Mouse (Mus musculus) kidney, postnatal 36 days (tissue): ENCODE results near the gene U90926.

Source experiments
- DNase-seq, 2 experiments: peaks; one replicate each; pipeline ENCODE4 v3.0.0; 2021 to 2022; ENCODE audit warnings: mixed read lengths in 2 of 2

Gene U90926

DNA sequence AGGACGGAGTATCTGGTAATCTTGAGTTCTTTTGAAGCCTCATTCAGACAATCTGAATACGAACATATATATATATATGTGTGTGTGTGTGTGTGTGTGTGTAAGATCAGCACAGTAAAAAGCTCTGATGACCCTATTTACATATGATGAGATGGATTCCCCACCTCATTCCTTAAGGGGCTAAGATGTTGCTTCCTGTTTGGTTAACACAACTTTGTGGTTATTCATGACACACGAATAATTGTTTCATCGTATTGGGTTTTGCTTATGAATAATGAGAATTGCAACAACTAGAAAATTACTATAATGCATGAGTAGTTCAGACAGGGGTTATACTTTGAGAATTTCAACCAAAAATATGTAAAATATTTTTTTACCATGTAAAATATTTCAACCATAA, at the start of gene U90926:
Gene U90926, minus strand, starts transcription at position 101 of the 400 bp plus-strand sequence.
- DNase-seq, result no peak

GRCm38 (mm10) chr5:92263761-92264359, 48.7 kb upstream of the U90926 start:
- DNase-seq, result no peak

DNA sequence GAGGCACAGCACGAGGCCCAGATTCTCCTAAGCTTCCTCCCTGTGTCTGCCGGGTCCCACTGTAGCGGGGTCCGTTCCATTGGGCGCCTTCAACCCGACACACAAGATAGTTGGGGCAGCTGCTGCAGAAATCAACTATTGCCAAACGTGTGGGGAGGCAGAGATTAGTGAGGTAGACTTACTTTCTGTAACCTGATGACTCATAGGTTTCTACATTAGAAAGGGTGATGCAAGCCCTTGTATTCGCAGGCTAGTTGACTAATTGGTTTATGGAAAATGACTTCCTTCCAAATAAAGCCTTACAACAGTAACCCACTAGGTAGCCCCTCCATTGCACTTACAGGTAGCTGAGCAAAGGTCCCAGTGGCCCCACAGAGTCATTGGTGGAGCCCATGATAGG, 47.4 kb upstream of the U90926 start:
- DNase-seq, result no peak

DNA sequence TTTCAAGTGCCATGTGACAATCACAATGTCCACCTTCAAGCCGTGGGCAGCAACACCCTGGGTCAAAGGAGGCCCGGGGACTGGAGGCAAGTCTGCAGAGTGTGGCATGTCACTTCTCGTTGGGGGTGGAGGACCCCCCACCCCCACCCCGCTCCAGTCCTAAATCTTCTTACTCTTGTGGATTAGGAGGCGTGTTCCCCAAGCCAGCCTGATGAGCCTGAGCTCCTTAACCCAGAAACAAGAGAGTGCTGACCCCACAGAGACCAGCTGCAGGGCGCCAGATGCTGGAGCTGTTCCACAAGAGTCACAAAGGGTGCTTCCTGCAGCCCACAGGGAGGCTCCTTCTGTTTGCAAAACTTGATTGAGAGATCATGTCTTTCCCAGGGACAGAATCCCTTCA, 41.0 kb upstream of the U90926 start, which contains the start of gene Ppef2:
Gene Ppef2, minus strand, starts transcription at position 61 of the 400 bp plus-strand sequence.
- peak in 1 of 2 experiments; percentile 20 for DNase-seq

DNA sequence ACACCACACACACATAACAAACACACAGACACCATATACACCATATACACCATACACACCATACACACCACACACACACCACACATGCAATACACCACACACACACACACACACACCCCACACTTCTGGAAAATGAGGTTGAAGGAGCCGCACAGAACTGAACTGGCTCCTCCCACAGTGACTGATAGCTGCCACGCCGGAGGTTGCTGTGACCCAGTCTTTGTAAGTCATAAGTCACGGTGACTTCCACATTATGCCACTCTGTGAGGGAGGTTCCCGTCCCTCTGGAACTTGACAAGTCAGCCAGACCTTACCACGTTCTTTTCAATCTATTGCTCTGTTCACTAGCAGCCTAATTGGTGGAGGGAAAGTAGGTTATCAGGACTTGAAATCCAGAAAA, 39.3 kb upstream of the U90926 start:
- DNase-seq, result no peak

- DNase-seq, result peak in 1 of 2 experiments; percentile 7
These were observed 37.7 kb upstream of the U90926 start for GRCm38 (mm10) chr5:92252797-92253343.

DNA sequence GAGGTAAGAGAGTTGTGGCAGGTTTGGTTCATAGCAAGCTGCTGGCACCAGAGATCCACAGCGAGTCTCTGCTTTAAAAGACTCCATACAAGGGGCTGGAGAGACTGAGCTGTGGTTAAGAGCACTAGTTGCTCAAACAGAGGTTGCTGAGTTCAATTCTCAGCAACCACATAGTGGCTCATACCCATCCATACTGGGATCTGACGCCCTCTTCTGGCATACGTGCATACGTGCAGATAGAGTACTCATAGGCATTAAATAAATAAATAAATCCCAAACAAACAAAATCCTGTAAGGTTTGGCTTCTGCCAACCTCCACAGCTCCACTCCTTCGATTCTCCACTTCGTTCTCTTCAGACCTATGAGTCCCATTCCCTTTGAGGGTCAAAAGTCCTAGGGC, 36.8 kb upstream of the U90926 start:
- DNase-seq, result no peak

DNA sequence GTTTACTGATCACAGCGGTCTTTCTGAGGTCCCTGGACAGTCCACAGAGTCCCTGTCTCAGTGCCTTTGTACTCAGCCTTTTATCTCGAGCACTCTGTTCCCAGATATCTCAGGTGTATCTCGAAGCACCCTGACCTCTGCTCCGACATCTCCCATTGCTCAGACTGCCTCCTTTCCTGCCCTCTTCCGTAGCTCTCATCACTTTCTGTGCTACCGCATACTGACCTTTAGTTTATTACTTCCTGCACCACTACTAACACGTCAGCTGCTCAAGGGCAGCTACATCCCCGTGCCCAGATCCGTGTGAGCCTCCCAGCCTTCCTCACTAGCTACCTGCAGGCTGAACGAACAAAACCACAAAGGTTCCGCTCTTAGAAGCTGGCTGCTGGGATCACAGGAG, 33.4 kb upstream of the U90926 start:
- DNase-seq, result no peak

GRCm38 (mm10) chr5:92245483-92245882, 30.3 kb upstream of the U90926 start:
- DNase-seq, result no peak

GRCm38 (mm10) chr5:92244900-92245299, 29.7 kb upstream of the U90926 start:
- no peak for DNase-seq

DNA sequence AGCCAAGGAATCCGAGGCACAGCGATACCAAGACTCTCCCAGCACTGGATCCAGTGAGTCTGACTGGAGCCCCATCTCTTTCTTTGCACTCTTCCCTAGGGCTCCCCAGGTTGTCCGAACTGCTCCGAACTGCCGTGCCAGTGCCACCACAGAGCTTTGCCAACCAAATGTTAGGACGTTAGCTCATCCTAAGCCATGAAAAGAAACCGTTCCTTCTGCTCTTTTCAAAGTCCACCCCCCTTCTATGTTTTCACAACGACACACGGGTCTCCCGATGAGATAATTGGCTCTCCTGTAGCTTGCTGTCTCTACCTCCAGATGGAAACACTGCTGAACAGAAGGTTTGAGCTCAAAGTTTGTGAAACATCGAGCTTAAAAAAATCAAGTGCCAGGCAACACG, 25.6 kb upstream of the U90926 start:
- no peak for DNase-seq

- DNase-seq, result peak; percentile 77 to 89
These were observed 24.4 kb upstream of the U90926 start for GRCm38 (mm10) chr5:92239333-92240232.

- no peak for DNase-seq
These were observed 19.8 kb upstream of the U90926 start for GRCm38 (mm10) chr5:92234939-92235557.

- no peak for DNase-seq
These were observed 18.2 kb upstream of the U90926 start for GRCm38 (mm10) chr5:92233366-92233765.

DNA sequence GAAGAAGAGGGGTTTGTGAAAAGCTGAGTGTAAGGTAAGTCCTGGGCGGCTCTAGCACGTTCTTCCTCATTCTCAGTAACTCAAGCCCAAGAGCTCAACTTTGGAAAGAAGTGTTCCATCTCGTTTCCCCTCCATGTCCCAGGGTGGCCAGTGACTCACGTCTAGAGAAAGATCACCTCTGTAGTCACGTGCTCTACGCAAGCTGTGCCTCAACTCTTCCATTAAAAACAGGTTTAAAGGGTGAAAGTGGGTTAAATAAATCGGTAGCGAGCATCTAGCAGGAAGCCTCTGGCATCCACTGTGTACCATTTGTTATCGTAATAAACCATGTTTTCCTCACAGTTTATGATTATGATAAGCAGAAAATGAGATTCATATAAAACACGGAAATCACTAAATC, 16.6 kb upstream of the U90926 start:
- DNase-seq, result no peak

GRCm38 (mm10) chr5:92230306-92230705, 15.1 kb upstream of the U90926 start:
- DNase-seq, result no peak

DNA sequence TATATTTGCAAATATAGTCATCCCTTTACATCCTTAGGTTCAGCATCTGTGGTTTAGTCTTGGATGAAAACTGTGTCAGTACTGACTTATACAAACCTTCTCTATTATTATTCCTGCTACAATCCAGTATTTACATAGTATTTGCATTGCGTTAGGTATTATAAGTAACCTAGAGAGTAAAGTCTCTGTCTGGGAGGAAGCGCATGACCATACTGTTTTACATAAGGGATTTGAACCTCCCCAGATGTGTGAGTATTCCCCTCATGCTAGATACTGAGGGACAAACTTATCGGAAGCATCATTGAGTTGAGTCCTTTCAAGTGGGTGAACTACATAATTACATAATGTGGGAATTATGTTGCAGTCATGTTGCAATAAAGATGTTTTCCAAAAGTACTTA, 14.3 kb upstream of the U90926 start:
- no peak for DNase-seq

DNA sequence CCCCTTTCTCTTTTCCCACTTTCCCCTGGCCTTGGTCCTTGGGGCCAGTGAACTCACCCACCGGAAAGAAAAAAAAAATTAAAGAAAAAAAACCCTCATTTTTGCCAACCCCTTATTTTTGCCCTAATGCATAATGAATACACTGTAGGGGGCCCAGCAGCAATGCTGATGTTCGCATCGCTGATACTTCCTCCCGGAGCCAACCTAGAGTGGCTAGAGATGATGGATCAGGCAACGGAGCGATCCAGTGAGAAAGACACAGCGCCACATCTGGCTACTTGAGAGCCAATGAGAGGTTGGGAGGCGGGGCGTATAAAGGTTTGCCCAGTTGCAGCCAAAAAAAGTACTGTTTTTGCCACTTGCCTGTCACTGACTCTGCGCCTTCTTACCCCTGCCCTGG, 13.6 kb upstream of the U90926 start:
- DNase-seq, result no peak

DNA sequence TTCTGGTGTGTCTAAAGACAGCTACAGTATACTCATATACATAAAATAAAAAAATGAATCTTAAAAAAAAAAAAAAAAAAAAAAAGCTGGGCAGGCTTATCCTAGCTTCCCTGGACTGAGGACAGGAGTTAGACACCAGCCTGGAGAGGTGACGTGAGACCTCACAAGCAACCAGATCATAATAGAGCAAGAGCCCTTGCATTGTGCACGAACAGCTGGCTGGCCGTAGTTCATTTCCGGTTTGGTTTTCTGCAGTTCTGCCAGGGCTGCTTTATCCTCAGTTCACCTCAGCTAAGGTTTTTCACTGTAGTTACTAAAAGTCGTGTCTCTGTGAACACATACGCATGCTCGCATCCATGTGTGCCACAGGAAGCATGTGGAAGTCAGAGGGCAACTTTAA, 12.6 kb upstream of the U90926 start:
- DNase-seq, result no peak

- DNase-seq, result peak; percentile 40 to 47
These were observed 5.2 kb upstream of the U90926 start for GRCm38 (mm10) chr5:92220287-92220902.

DNA sequence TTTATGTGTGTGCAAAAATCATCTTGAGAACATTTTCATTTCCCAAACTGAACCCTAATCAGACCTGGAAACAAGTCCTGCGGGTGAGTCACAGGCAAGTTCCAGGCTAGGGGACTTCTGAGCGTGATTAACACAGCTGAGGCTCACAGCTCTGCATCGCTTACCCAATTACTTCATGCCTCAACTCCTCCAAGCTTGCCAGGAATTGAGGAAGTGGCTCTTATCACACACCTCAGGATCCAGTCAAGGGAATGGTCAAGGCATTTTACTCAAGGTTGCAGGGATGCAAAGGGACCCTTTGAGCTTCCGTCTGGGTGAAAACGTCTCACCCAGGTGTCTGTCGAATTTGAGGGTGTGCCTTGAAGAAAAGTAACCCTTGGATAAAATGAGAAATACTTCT, 4.6 kb upstream of the U90926 start:
- DNase-seq, result no peak

DNA sequence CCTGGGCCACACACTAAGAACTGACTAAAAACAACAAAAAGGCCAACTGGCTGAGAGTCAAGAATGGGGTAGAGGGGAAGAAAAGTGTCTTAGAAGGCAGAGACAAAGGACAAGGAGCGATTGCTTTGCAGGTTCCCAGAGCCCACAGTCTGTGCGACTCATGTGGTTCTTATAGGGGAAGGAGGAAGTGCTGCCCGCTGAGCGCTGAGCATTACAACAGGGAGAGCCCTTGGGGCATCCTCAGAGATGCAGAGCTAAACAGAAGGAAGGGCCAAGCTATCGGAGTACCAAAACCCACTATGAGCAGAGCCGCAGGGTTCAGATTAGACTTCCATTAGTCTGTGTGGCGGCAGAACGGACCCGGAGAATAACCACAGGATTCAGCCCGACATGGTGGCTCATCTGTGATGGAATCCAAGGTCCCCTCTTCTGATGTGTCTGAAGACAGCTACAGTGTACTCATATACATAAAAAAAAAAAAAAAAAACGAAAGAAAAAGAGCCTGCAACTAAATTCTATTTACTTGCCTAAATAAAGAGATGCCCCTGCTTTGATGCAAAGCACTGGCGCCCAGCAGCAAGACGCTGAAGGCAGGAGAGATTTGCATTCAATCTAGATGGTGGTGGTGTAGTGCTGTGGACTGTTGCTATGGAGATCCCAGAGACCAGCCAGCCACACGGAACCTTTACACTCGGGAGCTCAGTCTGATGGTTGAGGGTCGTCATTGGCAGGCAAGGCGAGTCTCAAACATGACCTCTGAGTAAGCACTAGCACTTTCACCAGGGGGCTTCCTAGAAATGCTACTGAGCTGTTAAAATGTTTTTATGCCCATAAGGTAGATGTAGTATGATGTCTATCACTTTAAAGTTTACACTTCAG, 3.9 kb upstream of the U90926 start:
- DNase-seq, result no peak
